Mouse (Mus musculus): ENCODE data around the gene Bahcc1. TPM values are rescaled to one million over a fixed set of nuclear protein-coding genes. Genes with fewer than 3 reads are reported as not detected.

Gene Bahcc1
- polyA plus RNA-seq, 1 experiment: 12.4 TPM

DNA sequence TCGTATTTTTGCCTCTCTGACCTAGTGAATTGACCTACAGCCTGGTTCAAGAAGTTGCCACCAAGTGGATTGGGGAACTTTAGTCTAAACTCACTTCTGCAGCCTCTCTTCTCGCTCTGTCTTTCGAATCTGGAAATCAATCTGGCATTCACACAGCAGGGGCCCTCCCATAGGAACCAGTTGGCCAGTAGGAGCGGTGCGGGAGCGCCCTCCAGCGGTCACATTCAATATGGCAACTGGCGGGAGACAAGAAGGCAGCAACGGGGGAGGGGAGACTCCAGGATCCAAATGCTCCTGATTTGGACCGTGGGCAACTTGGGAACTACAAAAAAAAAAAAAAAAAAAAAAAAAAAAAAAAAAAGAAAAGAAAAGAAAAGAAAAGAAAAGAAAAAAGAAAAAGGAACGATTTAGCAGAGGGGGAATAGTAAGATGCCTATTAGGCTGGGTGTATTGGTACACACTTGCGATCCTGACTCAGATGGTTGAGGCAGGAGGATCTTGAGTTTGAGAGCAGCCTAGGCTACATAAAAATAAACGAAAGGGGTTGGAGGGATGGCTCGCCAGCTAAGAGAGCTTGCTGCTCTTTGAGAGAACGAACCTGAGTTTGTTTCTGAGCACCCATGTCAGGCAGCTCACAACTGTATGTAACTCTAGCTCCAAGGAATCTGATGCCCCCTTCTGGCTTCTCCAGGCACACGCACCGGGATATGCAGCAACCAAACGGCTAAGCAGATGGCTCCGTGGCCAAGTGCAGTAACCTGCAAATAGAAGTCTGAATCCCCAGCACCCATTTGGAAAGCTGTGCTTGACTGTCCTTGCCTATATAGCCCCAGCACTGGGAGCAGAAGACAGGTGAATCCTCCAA, 75.1 kb downstream of the Bahcc1 start:
- TF ChIP-seq POLR2A (IDR thresholded peaks at IDR 0.05; ENCODE audit: borderline replicate concordance, extremely low read depth, low read depth, low read length) (no peak), CTCF (IDR thresholded peaks at IDR 0.05; ENCODE audit: insufficient read depth, low read length) (peak; percentile 87)
- Histone ChIP-seq H3K4me3 (replicated peaks; ENCODE audit: extremely low read depth, low read depth, low read length) (no peak overlapping the region), H3K4me1 (ENCODE audit: control insufficient read depth, insufficient read depth, low read length) (peaks cover 10% of the 10 kb centered on the region)
- peak; percentile 95 for DNase-seq
- whole genome bisulfite sequencing: 6% methylated on average over 19 of the region's 19 CpGs

DNA sequence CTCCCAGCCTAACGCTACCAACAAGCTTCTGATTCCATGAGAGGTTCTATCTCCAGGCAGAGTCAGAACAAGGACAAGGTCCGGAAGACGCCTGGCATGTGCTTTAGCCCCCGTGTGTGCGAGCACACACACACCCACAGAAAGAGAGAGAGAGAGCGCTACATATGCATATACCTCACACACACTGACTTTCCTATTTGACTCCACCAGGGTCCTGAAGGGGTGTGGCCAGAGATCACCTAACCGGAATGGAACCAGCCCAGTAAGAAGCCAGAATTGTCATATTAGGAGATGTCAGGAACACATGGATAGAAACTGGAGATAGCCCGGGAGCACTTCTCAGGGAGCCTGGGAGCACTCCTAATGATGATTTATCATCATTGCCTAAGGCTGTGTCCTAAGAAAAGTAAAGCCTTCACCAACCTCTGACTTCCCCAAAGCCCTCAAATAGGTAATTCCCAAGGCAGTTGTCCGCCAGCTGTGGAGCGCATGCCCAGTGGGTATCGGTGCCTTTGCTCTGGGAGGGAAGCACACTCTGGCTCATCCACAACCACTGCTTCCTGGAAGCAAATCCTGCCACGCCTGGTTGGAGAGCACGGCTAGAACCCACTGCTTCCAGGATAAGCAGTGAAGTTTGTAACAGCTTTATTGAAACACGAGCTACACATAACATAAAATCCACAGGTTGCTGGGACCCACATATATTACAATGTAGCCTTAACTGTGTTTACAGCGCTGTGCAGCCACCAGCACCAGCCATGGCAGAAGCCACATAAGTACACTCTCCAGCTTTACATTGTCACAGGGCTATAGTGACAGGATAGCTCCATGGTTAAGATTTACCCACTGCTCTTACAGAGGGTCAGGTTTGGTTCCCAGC, 75.9 kb downstream of the Bahcc1 start:
- TF ChIP-seq CTCF (IDR thresholded peaks at IDR 0.05; ENCODE audit: insufficient read depth, low read length): no peak
- TF ChIP-seq POLR2A (IDR thresholded peaks at IDR 0.05; ENCODE audit: borderline replicate concordance, extremely low read depth, low read depth, low read length): no peak
- peaks cover 10% of the 10 kb centered on the region for H3K4me1 ChIP-seq (ENCODE audit: control insufficient read depth, insufficient read depth, low read length)
- WGBS: 43% methylated on average over 15 of the region's 15 CpGs
- no peak for DNase-seq
- no peak overlapping the region for H3K4me3 ChIP-seq (replicated peaks; ENCODE audit: extremely low read depth, low read depth, low read length)

DNA sequence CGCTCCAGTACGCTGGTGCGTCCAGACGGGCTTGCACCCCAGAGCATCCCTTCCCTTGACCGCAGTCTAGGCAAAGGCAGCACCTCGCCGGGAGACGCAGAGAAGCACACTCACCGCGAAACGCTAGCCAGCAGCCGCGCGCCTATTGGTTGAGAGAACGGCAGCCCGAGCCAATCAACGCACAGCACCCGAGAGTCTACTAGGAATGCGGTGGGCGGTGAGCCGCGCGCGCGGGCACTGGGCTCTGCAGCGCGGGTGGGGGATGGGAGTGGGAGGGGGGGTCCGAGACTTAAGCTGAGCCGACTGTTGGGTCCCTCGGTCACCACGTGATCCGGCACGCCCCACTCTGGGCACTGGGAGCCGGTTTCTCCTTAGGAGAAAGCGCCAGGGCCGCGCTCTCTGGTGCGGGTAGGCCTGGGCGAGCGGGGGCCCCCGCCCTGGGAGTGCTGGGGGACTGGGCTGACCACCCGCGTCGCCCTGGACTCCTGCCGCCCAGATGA, 78.1 kb downstream of the Bahcc1 start:
- Histone ChIP-seq H3K4me3 (replicated peaks; ENCODE audit: extremely low read depth, low read depth, low read length) (peak overlapping the region; percentile 39), H3K4me1 (ENCODE audit: control insufficient read depth, insufficient read depth, low read length) (peaks cover 9% of the 10 kb centered on the region; the same call in 1 of the 2 replicates)
- WGBS: 1% methylated on average over 45 of the region's 45 CpGs
- peak; percentile 82 for DNase-seq
- no peak for TF ChIP-seq POLR2A (IDR thresholded peaks at IDR 0.05; ENCODE audit: borderline replicate concordance, extremely low read depth, low read depth, low read length)
- no peak for TF ChIP-seq CTCF (IDR thresholded peaks at IDR 0.05; ENCODE audit: insufficient read depth, low read length)

DNA sequence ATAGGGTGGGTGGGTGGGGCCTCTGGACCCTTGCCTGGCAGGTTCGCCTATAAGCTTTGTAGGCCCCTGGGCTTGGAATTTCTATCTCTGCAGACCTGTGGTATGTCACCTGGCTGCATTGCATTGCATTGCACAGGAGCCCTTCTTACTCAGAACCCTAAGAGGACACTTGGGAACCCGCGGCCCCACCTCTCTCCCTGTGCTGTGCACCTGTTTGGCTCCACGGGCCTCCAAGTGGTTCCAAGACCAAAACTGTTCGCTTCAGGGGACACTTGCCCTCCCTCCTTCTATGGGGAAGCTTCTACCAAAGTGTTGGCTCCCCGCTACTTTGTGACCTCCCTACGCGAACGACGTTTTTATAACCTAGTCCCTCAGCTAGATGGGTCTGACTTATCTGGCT, 78.8 kb downstream of the Bahcc1 start:
- Histone ChIP-seq H3K4me1 (ENCODE audit: control insufficient read depth, insufficient read depth, low read length) (peaks cover 9% of the 10 kb centered on the region; the same call in 1 of the 2 replicates), H3K4me3 (replicated peaks; ENCODE audit: extremely low read depth, low read depth, low read length) (no peak overlapping the region)
- DNase-seq: peak; percentile 53
- 60% methylated on average over 10 of the region's 10 CpGs for WGBS
- no peak for TF ChIP-seq POLR2A (IDR thresholded peaks at IDR 0.05; ENCODE audit: borderline replicate concordance, extremely low read depth, low read depth, low read length)
- no peak for TF ChIP-seq CTCF (IDR thresholded peaks at IDR 0.05; ENCODE audit: insufficient read depth, low read length)

DNA sequence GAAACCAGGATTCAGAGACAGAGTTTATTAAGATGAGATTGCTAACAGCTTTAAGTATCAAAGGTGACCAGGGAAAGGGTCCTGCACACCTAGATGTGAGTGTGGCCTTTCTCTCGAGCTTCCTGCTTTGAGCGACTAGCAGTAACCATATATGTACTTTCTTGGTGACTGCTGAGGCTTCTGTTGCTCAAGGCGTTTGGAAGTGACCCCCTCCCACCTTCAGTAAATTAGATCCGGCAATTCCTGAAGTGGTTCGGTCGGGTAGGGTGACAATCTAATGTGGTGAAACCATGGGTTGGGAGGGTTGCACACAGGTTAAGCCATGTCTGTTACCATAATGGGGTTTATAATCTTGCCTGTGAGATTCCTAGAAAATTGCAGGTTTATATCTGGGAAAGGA, 79.3 kb downstream of the Bahcc1 start:
- TF ChIP-seq POLR2A (IDR thresholded peaks at IDR 0.05; ENCODE audit: borderline replicate concordance, extremely low read depth, low read depth, low read length) (no peak), CTCF (IDR thresholded peaks at IDR 0.05; ENCODE audit: insufficient read depth, low read length) (no peak)
- Histone ChIP-seq H3K4me1 (ENCODE audit: control insufficient read depth, insufficient read depth, low read length) (peaks cover 9% of the 10 kb centered on the region; the same call in 1 of the 2 replicates), H3K4me3 (replicated peaks; ENCODE audit: extremely low read depth, low read depth, low read length) (no peak overlapping the region)
- WGBS: 81% methylated on average over 6 of the region's 6 CpGs
- no peak for DNase-seq

DNA sequence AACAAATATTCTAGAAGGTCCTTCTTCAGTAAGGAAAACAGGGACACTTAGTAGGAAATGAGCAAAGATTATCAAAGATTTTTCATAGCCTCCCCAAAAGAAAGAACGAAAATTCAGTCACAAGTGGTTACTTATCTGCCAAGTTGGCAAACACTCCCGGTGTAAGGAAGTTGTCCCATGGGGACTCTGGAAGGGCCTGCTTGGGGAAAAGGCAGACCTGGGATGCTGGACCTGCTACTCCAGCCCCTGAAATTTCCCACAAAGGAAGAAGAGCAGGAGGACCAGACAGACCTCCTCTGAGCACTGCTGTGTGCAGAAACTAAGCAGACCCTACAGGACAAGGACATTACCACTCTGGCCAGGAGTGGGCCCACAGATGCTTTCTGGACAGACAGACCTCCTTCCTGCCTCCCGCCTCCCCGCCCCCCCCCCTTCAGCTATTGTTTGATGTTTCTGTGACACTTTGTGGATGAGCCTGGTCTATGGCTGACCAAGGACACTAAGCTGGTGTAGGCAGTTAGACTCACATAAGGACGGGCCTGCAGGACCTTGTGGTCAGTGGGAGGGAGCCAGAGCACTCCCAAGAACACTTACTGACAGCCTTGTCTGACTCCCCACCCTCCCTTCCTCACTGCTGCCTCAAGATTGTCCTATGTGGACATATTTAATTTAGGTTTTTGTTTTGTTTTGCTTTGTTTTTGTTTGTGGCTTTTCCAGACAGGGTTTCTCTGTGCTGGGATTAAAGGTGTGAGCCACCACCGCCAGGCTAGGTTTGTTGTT, 81.3 kb downstream of the Bahcc1 start:
- peaks cover 9% of the 10 kb centered on the region; the same call in 1 of the 2 replicates for H3K4me1 ChIP-seq (ENCODE audit: control insufficient read depth, insufficient read depth, low read length)
- TF ChIP-seq CTCF (IDR thresholded peaks at IDR 0.05; ENCODE audit: insufficient read depth, low read length) (no peak), POLR2A (IDR thresholded peaks at IDR 0.05; ENCODE audit: borderline replicate concordance, extremely low read depth, low read depth, low read length) (no peak)
- DNase-seq: no peak
- 45% methylated on average over 6 of the region's 6 CpGs for WGBS
- H3K4me3 ChIP-seq (replicated peaks; ENCODE audit: extremely low read depth, low read depth, low read length): no peak overlapping the region

DNA sequence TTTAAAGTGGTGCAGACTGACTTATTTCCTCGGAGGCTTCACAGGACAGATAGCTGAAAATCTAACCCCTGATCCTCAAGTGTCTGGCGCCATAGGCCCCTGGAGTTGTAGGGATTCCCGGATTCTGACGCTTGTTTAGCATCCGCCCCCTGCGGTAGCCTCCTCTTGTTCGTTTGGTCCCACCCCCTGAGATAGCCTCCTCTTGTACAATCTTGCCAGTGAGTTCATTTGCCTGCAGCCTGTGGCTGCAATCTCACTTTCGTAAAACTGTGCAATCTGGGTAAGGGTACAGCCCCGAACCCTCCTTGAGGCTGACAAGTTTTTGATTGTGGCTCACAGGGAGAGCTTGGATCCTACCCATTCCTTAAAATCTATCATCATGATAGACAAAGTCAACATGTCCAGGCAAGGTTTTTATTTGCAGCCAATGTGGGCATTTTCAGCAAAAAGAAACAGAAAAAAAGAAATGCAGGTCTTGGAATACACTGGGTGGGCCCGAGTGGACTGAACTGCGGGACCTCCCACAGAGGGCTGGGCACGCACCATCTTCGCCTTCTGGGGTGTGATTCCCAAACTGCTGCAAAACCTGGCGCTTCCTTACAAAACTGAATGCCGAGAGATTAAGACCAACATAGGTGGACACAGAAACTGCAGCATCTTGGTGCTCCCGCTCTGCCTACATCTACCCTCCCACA, 82.1 kb downstream of the Bahcc1 start:
- Histone ChIP-seq H3K4me3 (replicated peaks; ENCODE audit: extremely low read depth, low read depth, low read length) (no peak overlapping the region), H3K4me1 (ENCODE audit: control insufficient read depth, insufficient read depth, low read length) (peaks cover 9% of the 10 kb centered on the region; the same call in 1 of the 2 replicates)
- no peak for TF ChIP-seq CTCF (IDR thresholded peaks at IDR 0.05; ENCODE audit: insufficient read depth, low read length)
- no peak for TF ChIP-seq POLR2A (IDR thresholded peaks at IDR 0.05; ENCODE audit: borderline replicate concordance, extremely low read depth, low read depth, low read length)
- DNase-seq: no peak
- 58% methylated on average over 16 of the region's 16 CpGs for WGBS

DNA sequence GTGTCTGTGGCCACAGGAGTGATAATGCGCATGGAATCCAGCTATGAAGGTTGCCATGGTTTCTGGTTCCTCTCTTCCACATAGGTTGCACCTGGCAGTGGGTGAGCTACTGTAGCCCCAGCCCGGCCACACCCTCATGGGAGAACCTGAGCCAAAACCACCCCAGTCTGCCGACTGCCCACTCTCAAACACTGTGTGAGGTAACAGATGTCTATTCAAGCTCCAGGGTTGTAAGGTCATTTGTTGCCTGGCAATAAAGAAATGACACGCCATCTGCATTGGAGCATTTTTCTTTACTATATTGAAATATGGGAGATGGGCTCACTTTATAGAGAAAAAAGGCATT, 82.6 kb downstream of the Bahcc1 start:
- DNase-seq: no peak
- peaks cover 8% of the 10 kb centered on the region; the same call in 1 of the 2 replicates for H3K4me1 ChIP-seq (ENCODE audit: control insufficient read depth, insufficient read depth, low read length)
- no peak overlapping the region for H3K4me3 ChIP-seq (replicated peaks; ENCODE audit: extremely low read depth, low read depth, low read length)
- WGBS: 34% methylated on average over 4 of the region's 4 CpGs
- no peak for TF ChIP-seq POLR2A (IDR thresholded peaks at IDR 0.05; ENCODE audit: borderline replicate concordance, extremely low read depth, low read depth, low read length)
- TF ChIP-seq CTCF (IDR thresholded peaks at IDR 0.05; ENCODE audit: insufficient read depth, low read length): no peak
